Comparison of ENCODE assay signal across 10 mouse cellular contexts in genomic region chr12:86973216-86973615, GRCm38 (mm10). TPM values are rescaled to one million over a fixed set of nuclear protein-coding genes. Genes with fewer than 3 reads are reported as not detected.
DNase-seq lines count a peak whose midpoint lies in the region; ATAC-seq and TF ChIP-seq lines count a peak whose summit lies in the region.
"Had no signal": no experiment of that assay in that cellular context is flagged by ENCODE, and none has a peak within 500 bp of the region (broad histone marks: within the 10 kb centered on the region; RNA-seq: fewer than 3 reads in every experiment).

No protein-coding gene starts in this region.

- H3K36me3 ChIP-seq in heart, adult 2 months (ENCODE audit: control insufficient read depth, insufficient read depth, low read length): no peaks in the 10 kb centered on the region
- H3K36me3 ChIP-seq in hindbrain, embryonic 16.5 days (ENCODE audit: control insufficient read depth, insufficient read depth, low read length): no peaks in the 10 kb centered on the region
- no peaks in the 10 kb centered on the region for H3K36me3 ChIP-seq in limb, embryonic 13.5 days

- no peaks in the 10 kb centered on the region for H3K27me3 ChIP-seq in heart, adult 2 months (ENCODE audit: control insufficient read depth, insufficient read depth, low read length)
- no peaks in the 10 kb centered on the region for H3K27me3 ChIP-seq in hindbrain, embryonic 16.5 days (replicated peaks; ENCODE audit: control insufficient read depth, insufficient read depth, low read length)
- H3K27me3 ChIP-seq in limb, embryonic 13.5 days: peaks cover 26% of the 10 kb centered on the region

- TF ChIP-seq POLR2A in heart, adult 2 months (IDR thresholded peaks at IDR 0.05; ENCODE audit: insufficient read depth, low read depth, low read length): no peak

- H3K4me1 ChIP-seq in heart, adult 2 months (ENCODE audit: control insufficient read depth, insufficient read depth, low read length): peaks cover 15% of the 10 kb centered on the region
- H3K4me1 ChIP-seq in hindbrain, embryonic 16.5 days (ENCODE audit: control insufficient read depth, insufficient read depth, low read depth, low read length): peaks cover 40% of the 10 kb centered on the region
- peaks cover 37% of the 10 kb centered on the region for H3K4me1 ChIP-seq in limb, embryonic 13.5 days

- H3K9me3 ChIP-seq in hindbrain, embryonic 16.5 days (ENCODE audit: control insufficient read depth, low read length): no peaks in the 10 kb centered on the region
- H3K9me3 ChIP-seq in limb, embryonic 13.5 days: no peaks in the 10 kb centered on the region
- H3K9me3 ChIP-seq: megakaryocyte, embryonic 14.5 days had no signal

- ATAC-seq in hindbrain, embryonic 16.5 days: peak; percentile 7; the same call in 1 of the 2 replicates
- ATAC-seq in limb, embryonic 13.5 days (ENCODE audit: low FRiP score, low read depth): peak; percentile 44; the same call in 1 of the 2 replicates

- TF ChIP-seq CTCF in heart, adult 2 months (IDR thresholded peaks at IDR 0.05): no peak

- DNase-seq in heart, adult 2 months: peak; percentile 53 to 56
- DNase-seq in heart, adult 8-10 months (ENCODE audit: low spot score): no peak
- peak; percentile 83 for DNase-seq in Muller cell, postnatal 12 days (ENCODE audit: inconsistent ontology term)
- peak; percentile 98 to 99 for DNase-seq in cerebellum, postnatal 25 days
- peak; percentile 83 to 84 for DNase-seq in right cerebral cortex, postnatal 10 days (ENCODE audit: low spot score in 2 of 2)
- no peak for DNase-seq in thymus, adult 18-20 months

- intact Hi-C loops in heart, adult 2 months (cut with DNase I): no loop called here

- TF ChIP-seq EP300 in heart, adult 2 months (IDR thresholded peaks at IDR 0.05; ENCODE audit: insufficient read depth, low read depth, low read length): no peak

- H3K4me2 ChIP-seq in hindbrain, embryonic 16.5 days (ENCODE audit: low read length): no peak overlapping the region
- 0 out of 2 replicates have a peak overlapping the region, but pooled peaks have one; percentile 0 for H3K4me2 ChIP-seq in limb, embryonic 13.5 days (replicated peaks)

- no peak overlapping the region for H3K27ac ChIP-seq in heart, adult 2 months
- H3K27ac ChIP-seq in hindbrain, embryonic 16.5 days (ENCODE audit: low read depth, low read length): no peak overlapping the region
- H3K27ac ChIP-seq in limb, embryonic 13.5 days: no peak overlapping the region

- H3K79me2 ChIP-seq in heart, adult 2 months (replicated peaks; ENCODE audit: control insufficient read depth, insufficient read depth, low read length): no peaks in the 10 kb centered on the region

- H3K9ac ChIP-seq in heart, adult 2 months (ENCODE audit: low read depth, low read length): 0 out of 2 replicates have a peak overlapping the region, but pooled peaks have one; percentile 9
- no peak overlapping the region for H3K9ac ChIP-seq in hindbrain, embryonic 16.5 days (ENCODE audit: low read depth, low read length)
- H3K9ac ChIP-seq in limb, embryonic 13.5 days: no peak overlapping the region

- no peak overlapping the region for H3K4me3 ChIP-seq in heart, adult 2 months
- H3K4me3 ChIP-seq in hindbrain, embryonic 16.5 days (ENCODE audit: low read length): no peak overlapping the region
- no peak overlapping the region for H3K4me3 ChIP-seq in limb, embryonic 13.5 days
- H3K4me3 ChIP-seq: erythroblast, embryonic 14.5 days; megakaryocyte, embryonic 14.5 days had no signal

- 10% methylated on average over 7 of the region's 7 CpGs for WGBS in heart, adult 2 months
- WGBS in hindbrain, embryonic 16.5 days: 21% methylated on average over 7 of the region's 7 CpGs
- 13% methylated on average over 7 of the region's 7 CpGs for WGBS in limb, embryonic 13.5 days

RNA-seq across cellular contexts. Expression of gene Zdhhc22, which starts 17.0 kb away (rescaled TPM):
- not detected for total RNA-seq in heart, adult 2 months (2021)
- not detected in 2 replicates for polyA plus RNA-seq in heart, adult 2 months (2012; rRNA removed)
- not detected for total RNA-seq in heart, adult 8-10 months (2022)
- 23.2 and 26.9 TPM in 2 replicates for polyA plus RNA-seq in hindbrain, embryonic 16.5 days (2015; fragmentation: Nextera tagmentation; extraction: Ambion mirVana)
- not detected in 2 replicates for polyA plus RNA-seq in limb, embryonic 13.5 days (2015; fragmentation: Nextera tagmentation; extraction: Ambion mirVana)
- polyA plus RNA-seq: erythroblast, embryonic 14.5 days had no signal

RNA-seq across cellular contexts. Expression of gene Cipc, which starts 26.4 kb away (rescaled TPM):
- total RNA-seq in heart, adult 2 months (2021): 10 to 100 TPM; 43.8 to 45.1 TPM
- polyA plus RNA-seq in heart, adult 2 months (2012; rRNA removed): 34.1 and 39.6 TPM in 2 replicates
- total RNA-seq in heart, adult 8-10 months (2022): 10 to 100 TPM; 42.4 to 53.8 (median 48.3) TPM
- 43.4 and 49.0 TPM in 2 replicates for polyA plus RNA-seq in hindbrain, embryonic 16.5 days (2015; fragmentation: Nextera tagmentation; extraction: Ambion mirVana)
- polyA plus RNA-seq in limb, embryonic 13.5 days (2015; fragmentation: Nextera tagmentation; extraction: Ambion mirVana): 23.6 and 24.7 TPM in 2 replicates

RNA-seq across cellular contexts. Expression of gene Tmem63c, which starts 47.9 kb away (rescaled TPM):
- under 1 TPM; 0.08 to 0.09 TPM for total RNA-seq in heart, adult 2 months (2021)
- polyA plus RNA-seq in heart, adult 2 months (2012; rRNA removed): 0.14 and 0.38 TPM in 2 replicates
- total RNA-seq in heart, adult 8-10 months (2022): under 1 TPM in 3 of 4 experiments, not detected in 1; 0.08 to 0.28 (median 0.17) TPM
- 11.0 and 11.9 TPM in 2 replicates for polyA plus RNA-seq in hindbrain, embryonic 16.5 days (2015; fragmentation: Nextera tagmentation; extraction: Ambion mirVana)
- 0.05 and 0.08 TPM in 2 replicates for polyA plus RNA-seq in limb, embryonic 13.5 days (2015; fragmentation: Nextera tagmentation; extraction: Ambion mirVana)
- polyA plus RNA-seq: erythroblast, embryonic 14.5 days had no signal

Comparison
In these comparisons a context has a peak if more than half of its experiments do, and no peak if none do; other contexts are left out.
1. DNase-seq: peak in heart, adult 2 months (2 of 2), Muller cell, postnatal 12 days (single experiment), cerebellum, postnatal 25 days (2 of 2) and right cerebral cortex, postnatal 10 days (2 of 2); none in heart, adult 8-10 months (single experiment) and thymus, adult 18-20 months (0 of 2).
2. RNA of gene Zdhhc22, which starts 17.0 kb away (polyA plus RNA-seq): 23.2 to 26.9 TPM in hindbrain, embryonic 16.5 days; not detected in limb, embryonic 13.5 days and not detected in heart, adult 2 months; every median in the first group is over 10 times any median in the second.